Mouse (Mus musculus) large intestine, adult 2 months (tissue): ENCODE measurements around the gene Ptgis. TPM values are rescaled to one million over a fixed set of nuclear protein-coding genes. Genes with fewer than 3 reads are reported as not detected.

Experiments used
- polyA plus RNA-seq: library from polyadenylated mRNA; depleted of rRNA; stranded (reverse); fragments of >200 nt; gene quantifications from 2 replicates; pipeline ENCODE4 v1.2.3, GENCODE M21; 2012; rRNA removed

The Ptgis gene
- polyA plus RNA-seq, 1 experiment, result 8.6 TPM

Other genes starting within 250 kb of the Ptgis start
- 20.5 and 24.6 TPM in 2 replicates for gene Stau1, start 244.3 kb downstream of the Ptgis start, polyA plus RNA-seq
- gene Ddx27, start 225.4 kb downstream of the Ptgis start, polyA plus RNA-seq, result 14.1 and 19.7 TPM in 2 replicates
- 28.5 and 40.7 TPM in 2 replicates for gene Znfx1, start 177.6 kb downstream of the Ptgis start, polyA plus RNA-seq
- gene Kcnb1, start 50.4 kb downstream of the Ptgis start, polyA plus RNA-seq, result 2.5 and 3.5 TPM in 2 replicates
- gene B4galt5, start 108.6 kb upstream of the Ptgis start, polyA plus RNA-seq, result 37.5 and 66.7 TPM in 2 replicates
- gene Slc9a8, start 181.1 kb upstream of the Ptgis start, polyA plus RNA-seq, result 31.9 and 45.7 TPM in 2 replicates